Comparison of ENCODE assay signal across 8 mouse cellular contexts in genomic region chr6:29432676-29433037, GRCm38 (mm10). TPM values are rescaled to one million over a fixed set of nuclear protein-coding genes. Genes with fewer than 3 reads are reported as not detected.
A peak's percentile ranks its signal among the peaks of the same experiment; 100 is the strongest.
DNase-seq lines count a peak whose midpoint lies in the region; ATAC-seq lines count a peak whose summit lies in the region.

No protein-coding gene starts in this region.

- no peaks in the 10 kb centered on the region for H3K36me3 ChIP-seq in kidney, embryonic 14.5 days (ENCODE audit: control insufficient read depth, insufficient read depth, low read length)
- no peaks in the 10 kb centered on the region for H3K36me3 ChIP-seq in embryonic facial prominence, embryonic 14.5 days (ENCODE audit: control insufficient read depth, insufficient read depth, low read length)
- H3K36me3 ChIP-seq in limb, embryonic 10.5 days, result no peaks in the 10 kb centered on the region
- no peaks in the 10 kb centered on the region for H3K36me3 ChIP-seq in neural tube, embryonic 12.5 days

- peaks cover 32% of the 10 kb centered on the region for H3K4me1 ChIP-seq in kidney, embryonic 14.5 days (ENCODE audit: control insufficient read depth, insufficient read depth, low read length)
- H3K4me1 ChIP-seq in embryonic facial prominence, embryonic 14.5 days (ENCODE audit: control insufficient read depth, insufficient read depth, low read length), result peaks cover 34% of the 10 kb centered on the region
- peaks cover 65% of the 10 kb centered on the region for H3K4me1 ChIP-seq in limb, embryonic 10.5 days
- peaks cover 42% of the 10 kb centered on the region for H3K4me1 ChIP-seq in neural tube, embryonic 12.5 days

- ATAC-seq in kidney, embryonic 14.5 days (ENCODE audit: low FRiP score, low TSS enrichment), result no peak
- ATAC-seq in embryonic facial prominence, embryonic 14.5 days (ENCODE audit: low read depth), result no peak
- no peak for ATAC-seq in neural tube, embryonic 12.5 days (ENCODE audit: low FRiP score, low read depth)

- intact Hi-C loops in left cerebral cortex, postnatal 25 days (cut with DNase I), result no loop called here

- DNase-seq in kidney, postnatal 14 days, result no peak
- peak; percentile 9 for DNase-seq in embryonic facial prominence, embryonic 14.5 days (ENCODE audit: low spot score)
- no peak for DNase-seq in limb, embryonic 10.5 days (ENCODE audit: low spot score)
- no peak for DNase-seq in left cerebral cortex, postnatal 25 days (ENCODE audit: low spot score in 2 of 2)
- DNase-seq in retina, postnatal 1 day, result no peak
- DNase-seq in yolk sac, embryonic 10.5 days (ENCODE audit: low spot score), result no peak

- peak overlapping the region; percentile 86 for H3K4me2 ChIP-seq in kidney, embryonic 14.5 days (replicated peaks; ENCODE audit: low read depth, low read length)
- H3K4me2 ChIP-seq in embryonic facial prominence, embryonic 14.5 days (ENCODE audit: low read depth, low read length), result peak overlapping the region; percentile 84
- peak overlapping the region; percentile 88 for H3K4me2 ChIP-seq in neural tube, embryonic 12.5 days (replicated peaks)

- no peak overlapping the region for H3K27ac ChIP-seq in kidney, embryonic 14.5 days (ENCODE audit: low read depth, low read length)
- no peak overlapping the region; the same call in 1 of the 2 replicates for H3K27ac ChIP-seq in embryonic facial prominence, embryonic 14.5 days (replicated peaks; ENCODE audit: low read depth, low read length)
- H3K27ac ChIP-seq in limb, embryonic 10.5 days, result peak overlapping the region; percentile 87
- no peak overlapping the region for H3K27ac ChIP-seq in neural tube, embryonic 12.5 days

- peak overlapping the region; percentile 60 for H3K4me3 ChIP-seq in kidney, embryonic 14.5 days (ENCODE audit: low read length)
- H3K4me3 ChIP-seq in embryonic facial prominence, embryonic 14.5 days (ENCODE audit: low read depth, low read length), result peak overlapping the region; percentile 71
- peak overlapping the region; percentile 66 for H3K4me3 ChIP-seq in limb, embryonic 10.5 days
- peak overlapping the region; percentile 47 for H3K4me3 ChIP-seq in neural tube, embryonic 12.5 days

- H3K9ac ChIP-seq in kidney, embryonic 14.5 days (ENCODE audit: low read depth, low read length), result peak overlapping the region; percentile 66; the same call in 1 of the 2 replicates
- H3K9ac ChIP-seq in embryonic facial prominence, embryonic 14.5 days (ENCODE audit: low read depth, low read length), result peak overlapping the region; percentile 83
- H3K9ac ChIP-seq in neural tube, embryonic 12.5 days, result 0 out of 2 replicates have a peak overlapping the region, but pooled peaks have one; percentile 51

- peaks cover 4% of the 10 kb centered on the region for H3K27me3 ChIP-seq in kidney, embryonic 14.5 days (ENCODE audit: control insufficient read depth, insufficient read depth, low read length)
- peaks cover 14% of the 10 kb centered on the region for H3K27me3 ChIP-seq in embryonic facial prominence, embryonic 14.5 days (replicated peaks; ENCODE audit: control insufficient read depth, insufficient read depth, low read length)
- H3K27me3 ChIP-seq in limb, embryonic 10.5 days (ENCODE audit: low read depth, poor library complexity, severe bottlenecking), result peaks cover 49% of the 10 kb centered on the region
- H3K27me3 ChIP-seq in neural tube, embryonic 12.5 days (replicated peaks), result peaks cover 49% of the 10 kb centered on the region

- no peaks in the 10 kb centered on the region for H3K9me3 ChIP-seq in kidney, embryonic 14.5 days (ENCODE audit: control insufficient read depth, low read length)
- no peaks in the 10 kb centered on the region for H3K9me3 ChIP-seq in embryonic facial prominence, embryonic 14.5 days (ENCODE audit: control insufficient read depth, low read length)
- H3K9me3 ChIP-seq in limb, embryonic 10.5 days (replicated peaks), result no peaks in the 10 kb centered on the region
- H3K9me3 ChIP-seq in neural tube, embryonic 12.5 days, result no peaks in the 10 kb centered on the region

RNA-seq across cellular contexts. Expression of gene Flnc, which starts 0.4 kb away (rescaled TPM):
- 5.5 and 8.3 TPM in 2 replicates for polyA plus RNA-seq in kidney, embryonic 14.5 days (2014; fragmentation: Nextera tagmentation; extraction: Ambion mirVana)
- 39.2 and 39.7 TPM in 2 replicates for polyA plus RNA-seq in embryonic facial prominence, embryonic 14.5 days (2014; fragmentation: Nextera tagmentation; extraction: Ambion mirVana)
- polyA plus RNA-seq in limb, embryonic 10.5 days (2016; fragmentation: Nextera tagmentation; extraction: Ambion mirVana), result 3.7 and 5.6 TPM in 2 replicates
- polyA plus RNA-seq in neural tube, embryonic 12.5 days (2016; fragmentation: Nextera tagmentation; extraction: Ambion mirVana), result 10.1 and 11.1 TPM in 2 replicates
- total RNA-seq in left cerebral cortex, postnatal 25 days (2021), result 1 to 10 TPM; 1.5 to 1.6 TPM

RNA-seq across cellular contexts. Expression of gene Atp6v1f, which starts 34.9 kb away (rescaled TPM):
- polyA plus RNA-seq in kidney, embryonic 14.5 days (2014; fragmentation: Nextera tagmentation; extraction: Ambion mirVana), result 248 and 309 TPM in 2 replicates
- 213 and 215 TPM in 2 replicates for polyA plus RNA-seq in embryonic facial prominence, embryonic 14.5 days (2014; fragmentation: Nextera tagmentation; extraction: Ambion mirVana)
- polyA plus RNA-seq in limb, embryonic 10.5 days (2016; fragmentation: Nextera tagmentation; extraction: Ambion mirVana), result 185 and 196 TPM in 2 replicates
- 233 and 239 TPM in 2 replicates for polyA plus RNA-seq in neural tube, embryonic 12.5 days (2016; fragmentation: Nextera tagmentation; extraction: Ambion mirVana)
- 100 to 1,000 TPM; 250 to 257 TPM for total RNA-seq in left cerebral cortex, postnatal 25 days (2021)

RNA-seq across cellular contexts. Expression of gene Ccdc136, which starts 36.5 kb away (rescaled TPM):
- polyA plus RNA-seq in kidney, embryonic 14.5 days (2014; fragmentation: Nextera tagmentation; extraction: Ambion mirVana), result 22.8 and 30.3 TPM in 2 replicates
- 19.5 and 21.3 TPM in 2 replicates for polyA plus RNA-seq in embryonic facial prominence, embryonic 14.5 days (2014; fragmentation: Nextera tagmentation; extraction: Ambion mirVana)
- 19.4 and 29.8 TPM in 2 replicates for polyA plus RNA-seq in limb, embryonic 10.5 days (2016; fragmentation: Nextera tagmentation; extraction: Ambion mirVana)
- polyA plus RNA-seq in neural tube, embryonic 12.5 days (2016; fragmentation: Nextera tagmentation; extraction: Ambion mirVana), result 33.1 and 39.9 TPM in 2 replicates
- total RNA-seq in left cerebral cortex, postnatal 25 days (2021), result 10 to 100 TPM; 84.7 to 92.0 TPM

RNA-seq across cellular contexts. Expression of gene Atp6v1fnb, which starts 38.6 kb away (rescaled TPM):
- 0.49 TPM in 1 of 2 replicates, not detected in the other for polyA plus RNA-seq in kidney, embryonic 14.5 days (2014; fragmentation: Nextera tagmentation; extraction: Ambion mirVana)
- not detected in 2 replicates for polyA plus RNA-seq in embryonic facial prominence, embryonic 14.5 days (2014; fragmentation: Nextera tagmentation; extraction: Ambion mirVana)
- 0.34 TPM in 1 of 2 replicates, not detected in the other for polyA plus RNA-seq in limb, embryonic 10.5 days (2016; fragmentation: Nextera tagmentation; extraction: Ambion mirVana)
- 0.30 and 0.32 TPM in 2 replicates for polyA plus RNA-seq in neural tube, embryonic 12.5 days (2016; fragmentation: Nextera tagmentation; extraction: Ambion mirVana)
- total RNA-seq in left cerebral cortex, postnatal 25 days (2021), result under 1 TPM in 1 of 2 experiments, not detected in 1; 0.53 TPM

RNA-seq across cellular contexts. Expression of gene Opn1sw, which starts 44.4 kb away (rescaled TPM):
- polyA plus RNA-seq in kidney, embryonic 14.5 days (2014; fragmentation: Nextera tagmentation; extraction: Ambion mirVana), result 0.87 and 0.90 TPM in 2 replicates
- polyA plus RNA-seq in embryonic facial prominence, embryonic 14.5 days (2014; fragmentation: Nextera tagmentation; extraction: Ambion mirVana), result 0.96 and 1.3 TPM in 2 replicates
- polyA plus RNA-seq in limb, embryonic 10.5 days (2016; fragmentation: Nextera tagmentation; extraction: Ambion mirVana), result 0.34 and 0.38 TPM in 2 replicates
- polyA plus RNA-seq in neural tube, embryonic 12.5 days (2016; fragmentation: Nextera tagmentation; extraction: Ambion mirVana), result 0.18 and 0.24 TPM in 2 replicates
- under 1 TPM in 1 of 2 experiments, not detected in 1; 0.32 TPM for total RNA-seq in left cerebral cortex, postnatal 25 days (2021)
